Mouse (Mus musculus) liver, adult 2 months (tissue): ENCODE data around the gene Tapbp. TPM values are rescaled to one million over a fixed set of nuclear protein-coding genes. Genes with fewer than 3 reads are reported as not detected.

Experiments used
- DNase-seq: peaks from one replicate; pipeline ENCODE4 v3.0.0-alpha.2; 2011; ENCODE audit warnings: low read depth, low spot score; ENCODE audit errors: extremely low read depth
- H3K27ac ChIP-seq: fragments of 200-500 bp; replicated peaks from 2 replicates; pipeline ENCODE4 v1.5.1; 2012; ENCODE audit warnings: low read depth, mild to moderate bottlenecking, control low read depth, inconsistent platforms, low read length; ENCODE audit not compliant: insufficient read depth
- H3K27me3 ChIP-seq: fragments of 200-500 bp; 2 replicates; pipeline ENCODE4 v1.6.1; 2012; ENCODE audit warnings: mild to moderate bottlenecking, moderate library complexity, low read length, inconsistent platforms; ENCODE audit not compliant: control insufficient read depth, insufficient read depth
- H3K36me3 ChIP-seq: fragments of 200-500 bp; 2 replicates; pipeline ENCODE4 v1.6.1; 2012; ENCODE audit warnings: low read length, inconsistent platforms; ENCODE audit not compliant: control insufficient read depth, insufficient read depth
- H3K4me1 ChIP-seq: fragments of 200-500 bp; 2 replicates; pipeline ENCODE4 v1.6.1; 2011; ENCODE audit warnings: low read length; ENCODE audit not compliant: control insufficient read depth, insufficient read depth
- H3K4me3 ChIP-seq: fragments of 200-500 bp; 2 replicates; pipeline ENCODE4 v1.5.1; 2011; ENCODE audit warnings: low read depth, mild to moderate bottlenecking, control low read depth, low read length, moderate library complexity; ENCODE audit not compliant: insufficient read depth
- H3K79me2 ChIP-seq: fragments of 200-500 bp; 2 replicates; pipeline ENCODE4 v1.6.1; 2012; ENCODE audit warnings: inconsistent platforms, mild to moderate bottlenecking, low read length, moderate library complexity; ENCODE audit not compliant: control insufficient read depth, insufficient read depth
- H3K9ac ChIP-seq: fragments of 200-500 bp; 2 replicates; pipeline ENCODE4 v1.6.1; 2012; ENCODE audit warnings: low read depth, mild to moderate bottlenecking, control low read depth, inconsistent platforms, low read length
- CTCF ChIP-seq: fragments of 200-500 bp; IDR thresholded peaks from 2 replicates; pipeline ENCODE4 v1.5.1; 2011; ENCODE audit warnings: low read depth, low read length, control low read depth
- POLR2A ChIP-seq: fragments of 200-500 bp; IDR thresholded peaks from 2 replicates; pipeline ENCODE4 v1.6.1; 2011; ENCODE audit warnings: low read length, control low read depth; ENCODE audit not compliant: insufficient read depth; ENCODE audit errors: extremely low read depth
- WGBS: fragments of 180-500 bp; shearing (Covaris S2); methylation state at CpG from one replicate; pipeline ENCODE4 v1.1.7; 2018; 5-methylcytosine and 5-hydroxymethylcytosine counted together
- polyA plus RNA-seq: library from polyadenylated mRNA; depleted of rRNA; stranded (reverse); fragments of >200 nt; gene quantifications from 2 replicates; pipeline ENCODE4 v1.2.3, GENCODE M21; 2012
- total RNA-seq: library from RNA; depleted of rRNA; stranded (reverse); fragments of >200 nt; gene quantifications from 2 replicates; pipeline ENCODE4 v1.2.3, GENCODE M21; 2014

Gene Tapbp
- total and polyA plus RNA-seq, 2 experiments = 47.2 to 105 TPM

GRCm38 (mm10) chr17:33952879-33953278, 37.2 kb downstream of the Tapbp start:
- no peaks in the 10 kb centered on the region for H3K27me3 ChIP-seq
- DNase-seq = no peak
- no peak overlapping the region for H3K9ac ChIP-seq
- H3K36me3 ChIP-seq = peaks cover 16% of the 10 kb centered on the region
- WGBS = 55% methylated on average over 4 of the region's 4 CpGs
- TF ChIP-seq CTCF (no peak), POLR2A (no peak)
- peaks cover 5% of the 10 kb centered on the region; the same call in 1 of the 2 replicates for H3K79me2 ChIP-seq
- no peak overlapping the region for H3K4me3 ChIP-seq
- no peak overlapping the region for H3K27ac ChIP-seq
- peaks cover 12% of the 10 kb centered on the region for H3K4me1 ChIP-seq

- Histone ChIP-seq H3K79me2 (peaks cover 5% of the 10 kb centered on the region; the same call in 1 of the 2 replicates), H3K4me3 (no peak overlapping the region), H3K9ac (no peak overlapping the region), H3K27ac (peak overlapping the region; percentile 28; the same call in 1 of the 2 replicates), H3K36me3 (peaks cover 16% of the 10 kb centered on the region), H3K4me1 (peaks cover 12% of the 10 kb centered on the region), H3K27me3 (no peaks in the 10 kb centered on the region)
- no peak for DNase-seq
- 68% methylated on average over 3 of the region's 3 CpGs for WGBS
- TF ChIP-seq POLR2A = no peak
- no peak for TF ChIP-seq CTCF
Observed at GRCm38 (mm10) chr17:33953310-33953709, 37.6 kb downstream of the Tapbp start.

- Histone ChIP-seq H3K79me2 (peaks cover 5% of the 10 kb centered on the region; the same call in 1 of the 2 replicates), H3K9ac (peak overlapping the region; percentile 95), H3K27ac (peak overlapping the region; percentile 86), H3K4me3 (peak overlapping the region; percentile 92), H3K27me3 (no peaks in the 10 kb centered on the region), H3K36me3 (peaks cover 16% of the 10 kb centered on the region), H3K4me1 (peaks cover 9% of the 10 kb centered on the region)
- WGBS = 10% methylated on average over 5 of the region's 5 CpGs
- peak; percentile 97 for DNase-seq
- no peak for TF ChIP-seq CTCF
- no peak for TF ChIP-seq POLR2A
Observed at GRCm38 (mm10) chr17:33953961-33954565, 38.4 kb downstream of the Tapbp start.

GRCm38 (mm10) chr17:33954646-33955554, 39.2 kb downstream of the Tapbp start:
- H3K27ac ChIP-seq = peak overlapping the region; percentile 86
- peaks cover 5% of the 10 kb centered on the region; the same call in 1 of the 2 replicates for H3K79me2 ChIP-seq
- peak overlapping the region; percentile 92 for H3K4me3 ChIP-seq
- peaks cover 9% of the 10 kb centered on the region for H3K4me1 ChIP-seq
- H3K36me3 ChIP-seq = peaks cover 21% of the 10 kb centered on the region
- H3K27me3 ChIP-seq = no peaks in the 10 kb centered on the region
- TF ChIP-seq POLR2A = no peak
- TF ChIP-seq CTCF = no peak
- WGBS = under 1% methylated on average over 33 of the region's 33 CpGs
- H3K9ac ChIP-seq = peak overlapping the region; percentile 95
- no peak for DNase-seq

- peaks cover 9% of the 10 kb centered on the region for H3K4me1 ChIP-seq
Observed at GRCm38 (mm10) chr17:33955555-33956214, 40.0 kb downstream of the Tapbp start, which contains the start of the genes Vps52 and Rps18. Gene Vps52 (plus strand): TSS chr17:33955812. Gene Rps18 (minus strand): TSS chr17:33956001.

More at GRCm38 (mm10) chr17:33955555-33956214, 40.0 kb downstream of the Tapbp start, which contains the start of the genes Vps52 and Rps18:
- Histone ChIP-seq H3K27me3 (no peaks in the 10 kb centered on the region), H3K27ac (peak within 1 kb of the TSS; percentile 93), H3K4me3 (peak within 1 kb of the TSS; percentile 92), H3K36me3 (peaks cover 21% of the 10 kb centered on the region), H3K9ac (peak within 1 kb of the TSS; percentile 95), H3K79me2 (peaks cover 5% of the 10 kb centered on the region; the same call in 1 of the 2 replicates)
- TF ChIP-seq CTCF (no peak), POLR2A (peak; percentile 92)
- peak; percentile 96 for DNase-seq
- WGBS = under 1% methylated on average over 50 of the region's 50 CpGs
